Mouse (Mus musculus) testis, adult 2 months (tissue): Measurements from ENCODE around the gene Ces2f. TPM values are rescaled to one million over a fixed set of nuclear protein-coding genes. Genes with fewer than 3 reads are reported as not detected.
"Not testable (repeated sequence)": the region's sequence is repeated elsewhere in the genome, so short reads cannot be mapped to it uniquely, and the experiment has no call there.

Experiments
- H3K27ac ChIP-seq: fragments of 200-500 bp; 2 replicates; pipeline ENCODE4 v1.5.1; 2012; ENCODE audit warnings: low read depth, low read length; ENCODE audit not compliant: control insufficient read depth, insufficient read depth
- H3K27me3 ChIP-seq: fragments of 200-500 bp; 2 replicates; pipeline ENCODE4 v1.6.1; 2012; ENCODE audit warnings: mild to moderate bottlenecking, low read length, moderate library complexity; ENCODE audit not compliant: control insufficient read depth, insufficient read depth
- H3K36me3 ChIP-seq: fragments of 200-500 bp; 2 replicates; pipeline ENCODE4 v1.6.1; 2012; ENCODE audit warnings: mild to moderate bottlenecking, low read length; ENCODE audit not compliant: control insufficient read depth, insufficient read depth
- H3K4me1 ChIP-seq: fragments of 200-500 bp; 2 replicates; pipeline ENCODE4 v1.6.1; 2012; ENCODE audit warnings: low read length; ENCODE audit not compliant: control insufficient read depth, insufficient read depth
- H3K4me3 ChIP-seq: fragments of 200-500 bp; 2 replicates; pipeline ENCODE4 v1.5.1; 2012; ENCODE audit warnings: low read depth, mild to moderate bottlenecking, low read length, moderate library complexity, mixed read lengths; ENCODE audit not compliant: control insufficient read depth
- CTCF ChIP-seq: fragments of 200-500 bp; IDR thresholded peaks from 2 replicates; pipeline ENCODE4 v1.5.1; 2012; ENCODE audit warnings: low read depth, mild to moderate bottlenecking, inconsistent platforms, low read length, moderate library complexity; ENCODE audit not compliant: control insufficient read depth, insufficient read depth, insufficient replicate concordance
- POLR2A ChIP-seq: fragments of 200-500 bp; IDR thresholded peaks from 2 replicates; pipeline ENCODE4 v1.6.1; 2012; ENCODE audit warnings: low read depth, mild to moderate bottlenecking, inconsistent platforms, low read length, moderate library complexity; ENCODE audit not compliant: control insufficient read depth
- polyA plus RNA-seq: library from polyadenylated mRNA; depleted of rRNA; stranded (reverse); fragments of >200 nt; gene quantifications from 2 replicates; pipeline ENCODE4 v1.2.3, GENCODE M21; 2012; rRNA removed

The Ces2f gene
- 0.01 TPM in 1 of 2 replicates, not detected in the other for polyA plus RNA-seq

DNA sequence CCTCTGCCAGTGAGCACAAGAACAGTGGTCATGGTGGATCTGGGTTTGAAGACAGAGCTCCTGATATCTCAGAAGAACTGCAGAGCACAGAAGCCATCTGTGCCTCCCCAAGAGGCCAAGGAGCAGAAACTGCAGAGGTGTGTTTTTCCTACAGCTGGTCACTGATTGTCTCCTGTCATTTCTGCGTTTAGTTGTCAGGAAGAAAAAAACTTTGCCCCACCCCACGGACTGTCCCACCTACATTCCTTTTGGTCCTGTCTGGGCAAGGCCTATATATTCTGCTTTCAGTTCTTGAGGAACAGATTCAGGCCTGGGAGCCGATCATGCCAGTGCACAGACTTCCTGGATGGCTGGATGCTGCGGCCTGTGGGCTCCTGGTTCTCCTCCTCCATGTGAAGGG is at the start of gene Ces2f:
TSS of gene Ces2f (plus strand) at position 301 of the 400 bp plus-strand sequence.
- H3K4me3 ChIP-seq: no peak within 1 kb of the TSS
- no peaks in the 10 kb centered on the region for H3K36me3 ChIP-seq
- no peaks in the 10 kb centered on the region for H3K4me1 ChIP-seq
- no peak within 1 kb of the TSS for H3K27ac ChIP-seq
- H3K27me3 ChIP-seq: no peaks in the 10 kb centered on the region
- TF ChIP-seq POLR2A (no peak), CTCF (no peak)

DNA sequence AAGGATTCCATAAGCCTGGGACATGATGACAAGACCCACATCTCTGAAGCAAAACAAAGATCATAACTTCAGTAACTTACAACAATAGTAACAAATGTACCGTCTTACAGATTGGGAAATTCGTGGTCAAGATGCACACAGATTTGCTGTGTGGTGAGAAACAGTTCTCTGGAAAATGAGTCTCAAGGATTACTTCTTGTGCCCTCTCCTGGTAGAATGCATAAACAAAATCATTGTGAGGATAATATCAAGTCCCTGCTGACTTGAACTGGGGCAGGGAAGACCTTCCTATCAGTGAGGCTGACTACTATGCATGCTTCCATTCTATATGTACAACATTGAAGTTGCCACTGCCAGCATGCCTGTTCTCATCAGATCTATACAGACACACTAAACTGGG is 45.4 kb upstream of the Ces2f start:
- Histone ChIP-seq H3K27me3 (no peaks in the 10 kb centered on the region), H3K27ac (no peak overlapping the region), H3K4me1 (no peaks in the 10 kb centered on the region), H3K36me3 (no peaks in the 10 kb centered on the region), H3K4me3 (no peak overlapping the region)
- no peak for TF ChIP-seq CTCF
- no peak for TF ChIP-seq POLR2A

DNA sequence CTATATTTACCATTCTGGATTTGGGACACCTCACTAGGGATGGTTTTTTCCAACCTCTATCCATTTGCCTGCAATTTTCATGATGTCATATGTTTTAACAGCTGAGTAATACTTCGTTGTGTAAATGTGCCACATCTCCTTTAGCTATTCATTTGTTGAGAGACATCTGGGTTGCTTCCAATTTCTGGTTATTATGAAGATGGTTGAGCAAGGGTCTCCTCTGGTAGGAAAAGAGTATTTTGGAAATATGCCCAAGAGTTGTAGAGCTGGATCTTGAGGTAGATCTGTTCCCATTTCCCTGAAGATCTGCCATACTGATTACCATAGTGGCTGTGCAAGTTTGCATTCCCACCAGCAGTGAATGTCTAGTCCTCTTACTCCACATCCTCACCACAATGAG is 40.0 kb upstream of the Ces2f start:
- no peaks in the 10 kb centered on the region for H3K36me3 ChIP-seq
- no peaks in the 10 kb centered on the region for H3K4me1 ChIP-seq
- H3K27me3 ChIP-seq: no peaks in the 10 kb centered on the region
- no peak overlapping the region for H3K4me3 ChIP-seq
- TF ChIP-seq CTCF: no peak
- TF ChIP-seq POLR2A: no peak
- no peak overlapping the region for H3K27ac ChIP-seq

DNA sequence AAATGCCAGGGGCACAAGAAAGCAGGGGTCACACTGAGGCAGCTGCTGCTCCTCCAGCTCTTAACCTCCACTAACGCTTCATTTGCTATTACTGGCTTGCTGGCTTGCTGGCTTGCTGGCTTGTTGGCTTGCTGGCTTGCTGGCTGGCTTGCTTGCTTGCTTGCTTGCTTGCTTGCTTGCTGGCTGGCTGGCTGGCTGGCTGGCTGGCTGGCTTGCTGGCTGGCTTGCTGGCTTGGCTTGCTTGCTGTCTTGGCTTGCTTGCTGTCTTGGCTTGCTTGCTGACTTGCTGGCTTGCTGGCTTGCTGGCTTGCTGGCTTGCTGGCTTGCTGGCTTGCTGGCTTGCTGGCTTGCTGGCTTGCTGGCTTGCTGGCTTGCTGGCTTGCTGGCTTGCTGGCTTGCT is 38.1 kb upstream of the Ces2f start:
- not testable (repeated sequence) for H3K36me3 ChIP-seq, H3K27me3 ChIP-seq

DNA sequence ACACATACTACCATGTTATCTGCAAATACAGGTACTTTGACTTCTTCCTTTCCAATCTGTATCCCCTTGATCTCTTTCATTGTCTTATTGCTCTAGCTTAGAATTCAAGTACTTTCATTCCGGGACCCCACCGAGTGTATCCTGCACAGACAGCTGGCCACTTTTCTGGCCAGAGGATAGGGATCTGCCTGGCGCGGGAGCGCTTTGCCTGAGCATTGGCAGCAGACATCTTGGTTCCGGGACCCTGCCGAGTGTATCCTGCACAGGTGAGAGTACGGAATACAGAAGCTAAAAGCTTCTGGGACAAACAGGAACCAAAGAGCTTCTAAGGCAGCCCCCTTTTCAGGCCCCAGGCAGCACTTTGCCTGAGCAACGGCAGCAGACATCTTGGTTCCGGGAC is 37.5 kb upstream of the Ces2f start:
- not testable (repeated sequence) for H3K4me1 ChIP-seq, H3K36me3 ChIP-seq, H3K4me3 ChIP-seq

More for the DNA sequence above, 38.1 kb upstream of the Ces2f start:
- not testable (repeated sequence) for H3K27ac ChIP-seq, H3K4me1 ChIP-seq, H3K4me3 ChIP-seq

DNA sequence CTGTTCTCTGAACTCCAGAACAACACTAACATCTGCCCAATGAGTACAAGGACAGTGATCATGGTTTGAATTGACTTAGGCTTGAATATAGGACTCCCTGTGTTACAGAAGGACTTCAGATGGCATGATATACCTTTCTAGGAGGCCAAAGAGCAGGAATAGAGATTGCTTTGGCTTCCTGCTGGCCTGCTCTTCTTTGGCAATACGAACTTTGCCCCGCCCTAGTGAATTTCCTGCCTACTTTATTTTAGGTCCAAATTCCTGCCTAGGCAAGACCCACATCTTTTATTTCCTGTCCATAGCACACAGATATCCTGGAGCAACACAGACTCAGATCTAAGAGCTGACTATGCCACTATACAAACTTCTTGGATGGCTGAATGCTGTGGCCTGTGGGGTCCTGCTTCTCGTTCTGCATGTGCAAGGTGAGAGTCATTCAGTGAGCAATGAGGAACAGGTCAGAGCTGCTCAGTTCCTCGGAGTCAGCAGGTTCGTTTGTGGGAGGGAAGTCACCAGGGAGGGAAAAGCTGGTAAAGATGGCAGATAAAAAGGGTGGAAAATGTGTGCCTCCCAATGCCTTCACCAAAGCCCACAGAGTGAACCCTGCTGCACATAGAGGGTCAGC is 21.1 kb upstream of the Ces2f start, which contains the start of gene Ces2e:
TSS of gene Ces2e (plus strand) at position 289 of the 625 bp plus-strand sequence.
- no peaks in the 10 kb centered on the region for H3K27me3 ChIP-seq
- no peaks in the 10 kb centered on the region for H3K4me1 ChIP-seq
- H3K36me3 ChIP-seq: no peaks in the 10 kb centered on the region
- TF ChIP-seq POLR2A (no peak), CTCF (no peak)
- no peak within 1 kb of the TSS for H3K27ac ChIP-seq
- H3K4me3 ChIP-seq: no peak within 1 kb of the TSS

More for the DNA sequence above, 37.5 kb upstream of the Ces2f start:
- not testable (repeated sequence) for H3K27ac ChIP-seq, H3K27me3 ChIP-seq

DNA sequence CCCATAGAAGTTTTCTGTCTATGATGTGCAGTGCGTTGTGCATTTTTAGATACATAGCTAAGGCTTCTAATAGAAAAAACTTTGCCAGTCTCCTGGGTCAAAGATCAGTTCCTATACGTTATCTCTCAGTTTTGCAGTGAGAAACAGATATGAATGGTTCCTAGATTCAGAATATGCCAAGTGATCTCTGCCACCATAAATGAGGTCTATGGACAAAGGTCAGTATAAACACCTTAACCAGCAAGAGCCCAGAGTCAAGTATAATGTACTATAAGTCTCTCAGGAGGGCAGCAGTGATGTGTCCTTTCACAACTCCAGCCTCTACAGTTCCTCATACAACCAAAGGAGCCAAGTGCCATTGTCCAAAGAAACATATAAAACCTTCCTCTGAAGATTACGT is 19.9 kb upstream of the Ces2f start:
- no peak overlapping the region for H3K4me3 ChIP-seq
- H3K4me1 ChIP-seq: no peaks in the 10 kb centered on the region
- H3K27ac ChIP-seq: no peak overlapping the region
- H3K27me3 ChIP-seq: no peaks in the 10 kb centered on the region
- TF ChIP-seq CTCF (no peak), POLR2A (no peak)
- H3K36me3 ChIP-seq: no peaks in the 10 kb centered on the region

DNA sequence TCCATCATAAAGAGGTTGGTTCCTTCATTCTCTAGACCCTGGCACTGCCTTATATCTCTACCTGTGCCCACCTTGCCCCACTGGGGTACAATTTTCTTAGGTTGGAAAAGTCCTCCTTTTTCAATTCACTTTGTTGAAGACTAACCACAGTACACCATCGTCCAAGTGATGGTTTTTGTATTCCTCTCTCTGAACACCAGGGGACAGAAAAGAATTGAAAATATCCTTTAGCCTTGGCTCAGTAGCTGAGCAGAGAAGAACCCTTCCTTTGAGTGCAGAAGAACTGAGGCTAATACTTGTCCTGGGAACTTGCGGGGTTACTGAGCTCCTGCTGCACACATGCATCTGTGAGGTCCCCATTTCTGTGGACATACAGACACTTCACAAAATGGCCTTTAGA is 2.5 kb upstream of the Ces2f start:
- Histone ChIP-seq H3K4me3 (no peak overlapping the region), H3K27me3 (no peaks in the 10 kb centered on the region), H3K27ac (no peak overlapping the region), H3K4me1 (no peaks in the 10 kb centered on the region), H3K36me3 (no peaks in the 10 kb centered on the region)
- TF ChIP-seq POLR2A: no peak
- no peak for TF ChIP-seq CTCF
